Mouse (Mus musculus) liver, embryonic 16.5 days (tissue): Measurements from ENCODE around the gene Myl6. TPM values are rescaled to one million over a fixed set of nuclear protein-coding genes. Genes with fewer than 3 reads are reported as not detected.

Source experiments
- ATAC-seq: fragments of 200-750 bp; cut with Nextera tagmentation; 2 replicates; pipeline ENCODE4 v1.8.0; 2017; ENCODE audit warnings: low read depth, mild to moderate bottlenecking, moderate number of reproducible peaks, moderate library complexity
- H3K27ac ChIP-seq: fragments of 300-500 bp; sonication (generic); 2 replicates; pipeline ENCODE4 v1.5.1; 2014; ENCODE audit warnings: mild to moderate bottlenecking, low read length
- H3K27me3 ChIP-seq: fragments of 300-500 bp; sonication (generic); 2 replicates; pipeline ENCODE4 v1.6.1; 2014; ENCODE audit warnings: low read depth, low read length, mixed read lengths; ENCODE audit not compliant: control insufficient read depth, insufficient read depth
- H3K36me3 ChIP-seq: fragments of 300-500 bp; sonication (generic); 2 replicates; pipeline ENCODE4 v1.6.1; 2014; ENCODE audit warnings: mild to moderate bottlenecking; ENCODE audit not compliant: control insufficient read depth, insufficient read depth
- H3K4me1 ChIP-seq: fragments of 300-500 bp; sonication (generic); 2 replicates; pipeline ENCODE4 v1.6.1; 2014; ENCODE audit warnings: low read depth, low read length, mixed read lengths; ENCODE audit not compliant: control insufficient read depth
- H3K4me2 ChIP-seq: fragments of 300-500 bp; sonication (generic); 2 replicates; pipeline ENCODE4 v1.6.1; 2014; ENCODE audit warnings: low read depth, low read length, mixed read lengths
- H3K4me3 ChIP-seq: fragments of 300-500 bp; sonication (generic); 2 replicates; pipeline ENCODE4 v1.5.1; 2014; ENCODE audit warnings: low read depth, mild to moderate bottlenecking, low read length
- H3K9ac ChIP-seq: fragments of 300-500 bp; sonication (generic); 2 replicates; pipeline ENCODE4 v1.6.1; 2014; ENCODE audit warnings: low read depth, low read length
- H3K9me3 ChIP-seq: fragments of 300-500 bp; sonication (generic); replicated peaks from 2 replicates; pipeline ENCODE4 v1.6.1; 2016; ENCODE audit warnings: low read length; ENCODE audit not compliant: control insufficient read depth
- WGBS: fragments of 180-500 bp; shearing (Covaris S2); extraction: QIAGEN DNeasy Blood & Tissue Kit; methylation state at CpG from one replicate; pipeline ENCODE4 v1.1.7; 2014; ENCODE audit not compliant: insufficient replicate concordance; 5-methylcytosine and 5-hydroxymethylcytosine counted together
- polyA plus RNA-seq: library from polyadenylated mRNA; unstranded; fragments of >200 nt; fragmentation: Nextera tagmentation; extraction: Ambion mirVana; gene quantifications from 2 replicates; pipeline ENCODE4 v1.2.1, GENCODE M21; 2015

Gene Myl6
- polyA plus RNA-seq, 1 experiment from 2014 or later, result 448 TPM

DNA sequence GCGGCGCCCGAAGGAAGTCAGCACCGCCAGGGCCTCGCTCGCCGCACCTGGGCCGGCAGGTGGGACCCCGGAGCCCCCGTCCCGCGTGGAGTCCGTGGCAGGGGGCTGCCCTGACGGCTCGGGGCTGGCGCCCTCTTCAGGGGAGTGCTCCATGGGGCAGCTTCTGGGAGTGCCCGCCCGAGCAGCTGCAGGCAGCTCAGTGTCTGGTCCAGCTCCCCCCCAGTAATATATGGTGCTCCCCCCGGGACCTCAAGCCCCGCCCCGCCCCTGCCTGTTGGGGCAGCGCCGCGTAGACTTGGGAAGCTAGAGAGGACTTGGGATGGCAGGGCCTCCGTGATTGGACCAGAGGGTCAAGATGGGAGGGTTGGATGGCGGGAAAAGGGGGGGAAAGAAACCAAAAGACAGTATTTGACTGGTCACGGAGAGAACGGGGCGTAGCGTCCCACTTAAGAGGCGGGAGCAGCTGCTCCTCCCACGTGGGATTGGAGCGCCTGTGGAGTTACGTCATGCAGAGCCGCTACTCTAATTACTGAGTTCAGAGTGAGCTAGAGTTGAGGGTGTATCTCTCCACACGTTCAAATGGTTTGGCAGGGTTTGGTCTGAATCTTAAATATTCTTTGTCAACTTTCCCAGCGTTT is 31.8 kb upstream of the Myl6 start, which contains the start of gene Esyt1:
Gene Esyt1, minus strand, starts transcription at position 201 of the 638 bp plus-strand sequence.
- WGBS, result 0% methylated on average over 37 of the region's 37 CpGs

DNA sequence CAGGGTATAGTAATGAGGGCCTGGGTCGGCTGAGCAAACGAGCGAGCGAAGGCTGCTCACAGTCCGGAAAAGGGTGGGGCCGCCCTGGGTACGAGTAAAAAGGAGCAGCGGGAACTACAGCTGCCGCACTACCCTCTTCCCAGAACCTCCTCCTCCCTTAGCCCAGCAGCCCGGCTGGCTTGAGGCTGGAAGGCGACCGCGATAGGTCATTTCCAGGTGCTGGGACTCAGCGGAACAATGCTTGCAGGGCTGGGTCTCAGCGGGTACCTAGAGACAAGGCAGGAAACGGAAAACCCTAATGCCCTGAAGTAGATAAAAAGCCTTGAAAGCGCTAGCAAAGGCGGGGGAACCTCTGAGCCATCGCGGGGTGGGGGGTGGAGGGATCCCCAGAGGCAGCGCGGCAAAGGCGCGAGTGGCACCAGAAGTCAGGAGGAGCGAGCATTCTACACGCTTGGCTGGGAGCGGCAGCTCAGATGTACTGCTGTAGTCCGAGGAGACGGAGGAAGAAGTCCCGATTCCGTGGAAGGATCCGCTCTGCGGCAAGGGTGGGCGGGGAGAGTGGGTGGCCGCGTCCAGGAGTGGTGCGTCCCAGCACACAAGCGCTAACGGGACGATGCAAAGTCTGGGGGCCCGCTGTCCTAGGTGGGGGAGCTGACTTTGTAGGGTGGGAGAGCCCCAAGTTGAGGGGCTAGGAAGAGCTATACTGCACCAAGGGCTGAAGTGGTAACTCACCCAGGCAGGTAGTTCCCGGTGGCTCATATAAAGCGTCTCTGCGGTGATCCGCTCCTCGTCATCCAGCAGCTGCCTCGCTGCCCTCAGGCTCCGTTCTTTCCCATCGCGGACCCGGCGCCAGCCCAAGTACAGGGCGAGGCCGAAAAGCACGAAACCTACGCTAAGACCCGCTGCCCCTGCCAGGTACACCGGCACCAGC is 31.1 kb upstream of the Myl6 start:
- H3K4me1 ChIP-seq, result peaks cover 18% of the 10 kb centered on the region
- no peaks in the 10 kb centered on the region for H3K9me3 ChIP-seq
- under 1% methylated on average over 58 of the region's 58 CpGs for WGBS
- H3K4me3 ChIP-seq, result peak overlapping the region; percentile 88
- peak overlapping the region; percentile 87 for H3K27ac ChIP-seq
- peak overlapping the region; percentile 94 for H3K9ac ChIP-seq
- no peaks in the 10 kb centered on the region for H3K27me3 ChIP-seq
- H3K36me3 ChIP-seq, result peaks cover 2% of the 10 kb centered on the region
- peak; percentile 9 for ATAC-seq
- peak overlapping the region; percentile 100 for H3K4me2 ChIP-seq

More for the DNA sequence above, 31.8 kb upstream of the Myl6 start, which contains the start of gene Esyt1:
- Histone ChIP-seq H3K27me3 (no peaks in the 10 kb centered on the region), H3K4me3 (peak within 1 kb of the TSS; percentile 88), H3K27ac (peak within 1 kb of the TSS; percentile 87), H3K9ac (peak within 1 kb of the TSS; percentile 94), H3K4me2 (peak within 1 kb of the TSS; percentile 100), H3K36me3 (no peaks in the 10 kb centered on the region; the same call in 1 of the 2 replicates), H3K9me3 (no peaks in the 10 kb centered on the region), H3K4me1 (peaks cover 18% of the 10 kb centered on the region)
- peak; percentile 97 for ATAC-seq

DNA sequence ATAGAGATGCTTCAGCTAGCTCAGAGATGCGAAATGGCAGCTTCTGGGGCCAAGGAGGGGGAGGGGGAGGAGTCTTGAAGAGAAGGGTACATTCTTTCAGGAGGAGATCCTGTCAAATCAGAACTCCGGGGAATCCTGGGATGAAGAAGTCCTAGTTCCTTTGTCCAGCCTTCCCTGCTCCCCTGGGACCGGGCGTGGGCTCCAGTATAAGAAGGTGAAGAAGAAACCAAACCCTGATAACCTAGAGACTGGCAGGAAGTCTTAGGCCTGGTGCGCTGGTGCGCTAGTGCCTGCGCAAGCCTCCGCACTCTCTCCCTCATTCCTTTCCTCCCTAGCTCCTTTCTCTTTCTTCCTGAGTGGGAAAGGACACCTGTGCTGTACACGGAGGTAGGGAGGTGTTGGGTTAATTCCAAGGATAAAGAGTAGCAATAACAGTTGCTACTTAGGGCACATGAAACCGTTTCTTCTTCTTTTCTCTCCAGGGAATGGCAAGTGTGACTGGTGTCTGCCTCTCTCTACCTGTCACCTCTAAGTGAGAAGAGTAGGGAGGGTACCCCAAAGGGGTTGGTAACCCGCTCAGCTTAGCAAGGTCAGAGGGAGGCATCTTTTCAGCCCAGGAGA is 30.3 kb upstream of the Myl6 start:
- Histone ChIP-seq H3K36me3 (peaks cover 2% of the 10 kb centered on the region), H3K4me1 (peaks cover 18% of the 10 kb centered on the region), H3K9ac (peak overlapping the region; percentile 94), H3K9me3 (no peaks in the 10 kb centered on the region), H3K4me2 (peak overlapping the region; percentile 100), H3K4me3 (peak overlapping the region; percentile 88), H3K27ac (peak overlapping the region; percentile 87), H3K27me3 (no peaks in the 10 kb centered on the region)
- no peak for ATAC-seq
- 18% methylated on average over 11 of the region's 11 CpGs for WGBS

DNA sequence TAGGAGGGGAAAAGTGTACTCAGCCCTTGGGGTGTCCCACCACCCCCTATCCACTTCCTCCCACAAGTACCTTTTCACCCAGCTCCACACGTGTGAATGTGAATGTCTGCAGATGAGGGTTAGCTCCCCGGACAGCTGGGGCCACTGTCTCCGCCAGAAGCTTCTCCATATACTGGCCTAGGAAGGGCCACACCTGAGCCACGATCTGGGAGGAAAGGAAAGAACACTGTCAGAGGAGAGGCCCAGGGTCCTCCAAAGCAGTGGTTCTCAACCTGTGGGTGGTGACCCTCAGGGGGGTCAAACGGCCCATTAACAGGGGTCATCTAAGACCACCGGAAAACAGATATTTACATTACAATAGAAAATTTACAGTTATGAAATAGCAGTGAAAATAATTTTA is 28.4 kb upstream of the Myl6 start:
- no peak overlapping the region for H3K4me3 ChIP-seq
- no peak overlapping the region for H3K9ac ChIP-seq
- H3K27ac ChIP-seq, result no peak overlapping the region
- no peak overlapping the region for H3K4me2 ChIP-seq
- 67% methylated on average over 6 of the region's 6 CpGs for WGBS
- H3K36me3 ChIP-seq, result peaks cover 9% of the 10 kb centered on the region
- H3K27me3 ChIP-seq, result no peaks in the 10 kb centered on the region
- no peak for ATAC-seq
- H3K4me1 ChIP-seq, result peaks cover 18% of the 10 kb centered on the region
- H3K9me3 ChIP-seq, result no peaks in the 10 kb centered on the region

DNA sequence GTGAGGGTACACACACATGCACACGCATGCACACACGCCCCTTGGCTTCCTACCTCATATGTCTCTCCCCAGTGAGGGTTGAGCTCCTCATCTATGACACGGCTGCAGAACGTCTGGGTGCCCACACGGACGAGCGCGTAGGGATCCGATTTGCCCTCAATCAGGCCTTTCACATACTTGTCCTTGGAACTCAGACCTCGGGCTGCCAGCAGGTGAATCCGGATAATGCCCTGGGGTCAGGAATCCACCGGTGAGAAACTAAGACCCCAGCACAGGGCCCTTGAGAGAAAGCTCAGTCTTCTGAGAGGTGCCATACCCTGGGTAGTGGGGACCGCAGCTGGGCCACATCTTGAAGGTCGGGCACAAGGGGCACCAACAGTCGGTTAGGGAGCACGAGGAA is 26.6 kb upstream of the Myl6 start:
- H3K9me3 ChIP-seq, result no peaks in the 10 kb centered on the region
- WGBS, result 85% methylated on average over 16 of the region's 16 CpGs

DNA sequence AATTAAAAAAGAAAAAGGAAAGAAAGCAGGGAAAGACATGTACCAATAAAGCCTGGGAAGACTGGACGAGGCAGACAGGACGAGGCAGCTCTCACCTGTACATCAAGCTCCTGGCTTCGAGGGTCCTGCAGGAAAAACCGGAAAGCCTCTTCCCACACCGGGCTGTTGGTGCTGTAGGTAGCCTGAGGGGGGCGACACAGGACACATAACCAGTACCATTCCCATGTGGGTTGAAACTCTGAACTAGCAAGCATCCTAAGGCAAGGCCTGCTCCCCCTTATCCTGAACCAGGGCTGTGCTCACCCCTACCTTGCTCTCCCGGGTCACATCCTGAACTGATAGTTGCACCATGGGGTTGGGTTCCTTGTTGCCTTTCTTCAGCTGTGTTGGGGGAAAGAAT is 24.9 kb upstream of the Myl6 start:
- H3K36me3 ChIP-seq, result peaks cover 9% of the 10 kb centered on the region
- WGBS, result 74% methylated on average over 7 of the region's 7 CpGs
- no peak overlapping the region for H3K9ac ChIP-seq
- ATAC-seq, result no peak
- no peaks in the 10 kb centered on the region for H3K9me3 ChIP-seq
- H3K4me1 ChIP-seq, result peaks cover 14% of the 10 kb centered on the region; the same call in 1 of the 2 replicates
- H3K4me3 ChIP-seq, result no peak overlapping the region
- H3K4me2 ChIP-seq, result no peak overlapping the region
- no peak overlapping the region for H3K27ac ChIP-seq
- no peaks in the 10 kb centered on the region for H3K27me3 ChIP-seq

More for the DNA sequence above, 26.6 kb upstream of the Myl6 start:
- peaks cover 22% of the 10 kb centered on the region for H3K4me1 ChIP-seq
- no peak overlapping the region for H3K9ac ChIP-seq
- no peak for ATAC-seq
- H3K36me3 ChIP-seq, result peaks cover 9% of the 10 kb centered on the region
- H3K4me3 ChIP-seq, result no peak overlapping the region
- no peak overlapping the region for H3K4me2 ChIP-seq
- H3K27me3 ChIP-seq, result no peaks in the 10 kb centered on the region
- H3K27ac ChIP-seq, result no peak overlapping the region

DNA sequence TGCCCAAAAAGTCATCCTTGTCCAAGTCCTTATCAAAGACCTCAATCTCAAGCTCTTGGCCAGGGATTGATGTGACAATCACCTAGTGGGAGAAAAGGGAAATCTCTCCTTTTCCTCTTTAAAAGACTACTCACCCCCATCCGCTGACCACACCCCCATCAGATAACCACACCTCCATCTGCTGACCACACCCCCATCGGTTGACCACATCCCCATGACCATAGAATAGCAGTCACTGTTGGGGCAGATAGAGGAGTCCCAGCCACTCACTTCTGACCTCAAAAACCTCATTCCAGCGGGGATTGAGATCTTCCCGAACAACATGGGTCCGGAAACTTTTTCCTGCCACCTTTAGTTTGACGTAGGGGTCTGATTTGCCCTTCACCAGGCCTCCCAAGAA is 22.7 kb upstream of the Myl6 start:
- peaks cover 9% of the 10 kb centered on the region for H3K36me3 ChIP-seq

DNA sequence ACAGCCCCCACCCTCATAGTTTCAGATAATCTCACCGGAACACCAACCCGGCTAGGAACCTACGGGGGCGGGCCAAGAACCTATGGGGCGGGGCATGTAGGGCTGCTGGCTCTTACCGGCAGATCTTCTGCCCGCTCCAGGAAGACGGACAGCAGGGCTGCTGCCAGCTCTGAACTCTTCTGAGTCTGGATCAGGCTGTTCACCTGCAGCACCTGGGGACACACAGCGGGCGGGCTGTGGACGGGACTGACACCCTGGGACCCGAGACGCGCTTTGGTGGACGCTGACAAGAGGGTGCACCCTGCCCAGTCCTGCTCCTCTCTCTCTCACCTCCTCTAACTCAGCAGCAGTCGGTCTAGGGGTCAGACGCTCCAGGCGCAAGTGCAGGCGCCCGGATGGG is 22.1 kb upstream of the Myl6 start:
- ATAC-seq, result peak; percentile 12; the same call in 1 of the 2 replicates
- Histone ChIP-seq H3K9ac (no peak overlapping the region), H3K36me3 (peaks cover 9% of the 10 kb centered on the region)

More for the DNA sequence above, 22.7 kb upstream of the Myl6 start:
- Histone ChIP-seq H3K27me3 (no peaks in the 10 kb centered on the region), H3K4me3 (no peak overlapping the region), H3K27ac (no peak overlapping the region), H3K9me3 (no peaks in the 10 kb centered on the region), H3K4me1 (peaks cover 14% of the 10 kb centered on the region; the same call in 1 of the 2 replicates), H3K9ac (no peak overlapping the region), H3K4me2 (no peak overlapping the region)
- no peak for ATAC-seq
- WGBS, result 24% methylated on average over 6 of the region's 6 CpGs

More for the DNA sequence above, 22.1 kb upstream of the Myl6 start:
- H3K27ac ChIP-seq, result no peak overlapping the region
- no peaks in the 10 kb centered on the region for H3K9me3 ChIP-seq
- H3K4me3 ChIP-seq, result no peak overlapping the region
- no peaks in the 10 kb centered on the region for H3K27me3 ChIP-seq
- H3K4me2 ChIP-seq, result no peak overlapping the region
- WGBS, result 64% methylated on average over 20 of the region's 20 CpGs
- H3K4me1 ChIP-seq, result peaks cover 20% of the 10 kb centered on the region
